Comparison of ENCODE assay signal across 19 mouse cellular contexts in genomic region chr4:101655415-101655790, GRCm38 (mm10). TPM values are rescaled to one million over a fixed set of nuclear protein-coding genes. Genes with fewer than 3 reads are reported as not detected.
DNase-seq lines count a peak whose midpoint lies in the region; ATAC-seq and TF ChIP-seq lines count a peak whose summit lies in the region.
"Had no signal": no experiment of that assay in that cellular context is flagged by ENCODE, and none has a peak within 500 bp of the region (broad histone marks: within the 10 kb centered on the region; RNA-seq: fewer than 3 reads in every experiment).

No protein-coding gene starts in this region.

- H3K27ac ChIP-seq in heart, adult 2 months = peak overlapping the region; percentile 83
- peak overlapping the region; percentile 90 for H3K27ac ChIP-seq in liver, embryonic 13.5 days
- H3K27ac ChIP-seq: forebrain, embryonic 15.5 days; hindbrain, embryonic 13.5 days; kidney, postnatal 0 days; neural tube, embryonic 12.5 days had no signal

- H3K79me2 ChIP-seq in heart, adult 2 months (replicated peaks; ENCODE audit: control insufficient read depth, insufficient read depth, low read length) = no peaks in the 10 kb centered on the region

- no peak for TF ChIP-seq POLR2A in heart, adult 2 months (IDR thresholded peaks at IDR 0.05; ENCODE audit: insufficient read depth, low read depth, low read length)

- H3K36me3 ChIP-seq in heart, adult 2 months (ENCODE audit: control insufficient read depth, insufficient read depth, low read length) = peaks cover 2% of the 10 kb centered on the region; the same call in 1 of the 2 replicates
- H3K36me3 ChIP-seq in G1E (replicated peaks) = peaks cover 76% of the 10 kb centered on the region
- peaks cover 44% of the 10 kb centered on the region for H3K36me3 ChIP-seq in liver, embryonic 13.5 days

- no peaks in the 10 kb centered on the region for H3K27me3 ChIP-seq in heart, adult 2 months (ENCODE audit: control insufficient read depth, insufficient read depth, low read length)
- no peaks in the 10 kb centered on the region for H3K27me3 ChIP-seq in G1E (ENCODE audit: insufficient read depth, low read length)
- no peaks in the 10 kb centered on the region for H3K27me3 ChIP-seq in liver, embryonic 13.5 days
- H3K27me3 ChIP-seq: CH12.LX; forebrain, embryonic 15.5 days; hindbrain, embryonic 13.5 days; neural tube, embryonic 12.5 days had no signal

- H3K9ac ChIP-seq in heart, adult 2 months (ENCODE audit: low read depth, low read length) = no peak overlapping the region
- H3K9ac ChIP-seq in liver, embryonic 13.5 days = peak overlapping the region; percentile 64
- H3K9ac ChIP-seq: forebrain, embryonic 15.5 days; hindbrain, embryonic 13.5 days; neural tube, embryonic 12.5 days had no signal

- intact Hi-C loops in heart, adult 2 months (cut with DNase I) = loop anchor here (5.0 kb wide), 1 partner anchor 183 kb away; no protein-coding TSS in a partner anchor
- intact Hi-C loops in left cerebral cortex, postnatal 4 days (cut with DNase I) = no loop called here

- TF ChIP-seq EP300 in heart, adult 2 months (IDR thresholded peaks at IDR 0.05; ENCODE audit: insufficient read depth, low read depth, low read length) = no peak

- no peak for DNase-seq in heart, adult 2 months
- no peak for DNase-seq in heart, adult 18-20 months
- peak; percentile 59 for DNase-seq in G1E (ENCODE audit: low spot score)
- peak; percentile 55 for DNase-seq in liver, embryonic 13.5 days
- no peak for DNase-seq in left cerebral cortex, postnatal 4 days
- DNase-seq in ovary, postnatal 10 days (ENCODE audit: low spot score) = no peak
- DNase-seq: adrenal gland, postnatal 25 days; cerebellum, postnatal 14 days; right cerebral cortex, postnatal 4 days; thymus, adult 18-20 months had no signal

- peaks cover 4% of the 10 kb centered on the region for H3K4me1 ChIP-seq in heart, adult 2 months (ENCODE audit: control insufficient read depth, insufficient read depth, low read length)
- H3K4me1 ChIP-seq in G1E (ENCODE audit: insufficient read depth, low read depth, low read length) = peaks cover 73% of the 10 kb centered on the region
- H3K4me1 ChIP-seq in liver, embryonic 13.5 days (replicated peaks) = peaks cover 71% of the 10 kb centered on the region
- H3K4me1 ChIP-seq: forebrain, embryonic 15.5 days; hindbrain, embryonic 13.5 days; neural tube, embryonic 12.5 days had no signal

- 75% methylated on average over 7 of the region's 7 CpGs for WGBS in heart, adult 2 months
- 33% methylated on average over 7 of the region's 7 CpGs for WGBS in liver, embryonic 13.5 days (ENCODE audit: insufficient replicate concordance)

- TF ChIP-seq CTCF in heart, adult 2 months (IDR thresholded peaks at IDR 0.05) = no peak
- TF ChIP-seq CTCF in G1E (IDR thresholded peaks at IDR 0.05; ENCODE audit: low read depth, low read length) = no peak

- peak overlapping the region; percentile 56 for H3K4me2 ChIP-seq in liver, embryonic 13.5 days
- H3K4me2 ChIP-seq: forebrain, embryonic 15.5 days; hindbrain, embryonic 13.5 days; neural tube, embryonic 12.5 days had no signal

- ATAC-seq in G1E (ENCODE audit: extremely low read depth, insufficient number of reproducible peaks, low FRiP score, poor library complexity, severe bottlenecking) = peak; percentile 71
- peak; percentile 65 for ATAC-seq in common myeloid progenitor, adult 5-6 weeks (replicated peaks; ENCODE audit: low read depth, poor library complexity, severe bottlenecking)
- ATAC-seq in liver, embryonic 13.5 days (ENCODE audit: low read depth) = peak; percentile 70
- ATAC-seq in inflammation-experienced regulatory T-cells, adult 6 months = no peak
- ATAC-seq: forebrain, embryonic 15.5 days; intestine, postnatal 0 days; lung, postnatal 0 days had no signal

- no peak overlapping the region for H3K4me3 ChIP-seq in heart, adult 2 months
- H3K4me3 ChIP-seq in G1E (ENCODE audit: low read depth, low read length) = peak overlapping the region; percentile 39; the same call in 1 of the 2 replicates
- peak overlapping the region; percentile 16; the same call in 1 of the 2 replicates for H3K4me3 ChIP-seq in liver, embryonic 13.5 days (replicated peaks)
- H3K4me3 ChIP-seq: forebrain, embryonic 15.5 days; hindbrain, embryonic 13.5 days; neural tube, embryonic 12.5 days had no signal

- H3K9me3 ChIP-seq in G1E (replicated peaks) = no peaks in the 10 kb centered on the region
- no peaks in the 10 kb centered on the region for H3K9me3 ChIP-seq in liver, embryonic 13.5 days (replicated peaks)
- H3K9me3 ChIP-seq: forebrain, embryonic 15.5 days; hindbrain, embryonic 13.5 days; neural tube, embryonic 12.5 days had no signal

RNA-seq across cellular contexts. Expression of gene Leprot, which starts 7.9 kb away (rescaled TPM):
- total RNA-seq in heart, adult 2 months (2021) = 10 to 100 TPM; 24.2 to 30.2 TPM
- polyA plus RNA-seq in heart, adult 2 months (2012; rRNA removed) = 37.9 and 59.2 TPM in 2 replicates
- 10 to 100 TPM; 22.3 to 27.5 TPM for total RNA-seq in heart, adult 18-20 months (2021)
- total RNA-seq in G1E (2014; fragmentation: Nextera tagmentation) (36.8 and 44.3 TPM in 2 replicates), G1E (2017) (121 and 129 TPM in 2 replicates)
- 6.1 and 10.4 TPM in 2 replicates for polyA plus RNA-seq in G1E (2012)
- 63.1 and 72.8 TPM in 2 replicates for total RNA-seq in common myeloid progenitor, adult 5-6 weeks (2017)
- 50.8 and 57.5 TPM in 2 replicates for polyA plus RNA-seq in liver, embryonic 13.5 days (2015; fragmentation: Nextera tagmentation; extraction: Ambion mirVana)
- 10 to 100 TPM; 77.9 to 93.4 (median 82.1) TPM for polyA plus RNA-seq in inflammation-experienced regulatory T-cells, adult 6 months (2017; shearing (Covaris generic))
- 10 to 100 TPM; 44.8 to 46.9 TPM for total RNA-seq in left cerebral cortex, postnatal 4 days (2021)

Comparison
In these comparisons a context has a peak if more than half of its experiments do, and no peak if none do; other contexts are left out.
1. DNase-seq: peak in G1E (single experiment) and liver, embryonic 13.5 days (single experiment); none in heart, adult 2 months (0 of 2), heart, adult 18-20 months (0 of 2), left cerebral cortex, postnatal 4 days (single experiment) and ovary, postnatal 10 days (single experiment).